Mouse (Mus musculus) thymus, adult 2 months (tissue): ENCODE results near the gene Cox7b.

Experiments used
- CTCF ChIP-seq: fragments of 200-500 bp; IDR thresholded peaks from 2 replicates; pipeline ENCODE4 v1.5.1; 2012; ENCODE audit warnings: mild to moderate bottlenecking, control low read depth, low read length, moderate library complexity, borderline replicate concordance; ENCODE audit not compliant: control insufficient read depth, poor library complexity, insufficient read depth; ENCODE audit errors: extremely low read depth
- POLR2A ChIP-seq: fragments of 200-500 bp; IDR thresholded peaks from 2 replicates; pipeline ENCODE4 v1.6.1; 2012; ENCODE audit warnings: mild to moderate bottlenecking, low read length, control low read depth, moderate library complexity; ENCODE audit not compliant: control insufficient read depth, poor library complexity, insufficient read depth; ENCODE audit errors: extremely low read depth

DNA sequence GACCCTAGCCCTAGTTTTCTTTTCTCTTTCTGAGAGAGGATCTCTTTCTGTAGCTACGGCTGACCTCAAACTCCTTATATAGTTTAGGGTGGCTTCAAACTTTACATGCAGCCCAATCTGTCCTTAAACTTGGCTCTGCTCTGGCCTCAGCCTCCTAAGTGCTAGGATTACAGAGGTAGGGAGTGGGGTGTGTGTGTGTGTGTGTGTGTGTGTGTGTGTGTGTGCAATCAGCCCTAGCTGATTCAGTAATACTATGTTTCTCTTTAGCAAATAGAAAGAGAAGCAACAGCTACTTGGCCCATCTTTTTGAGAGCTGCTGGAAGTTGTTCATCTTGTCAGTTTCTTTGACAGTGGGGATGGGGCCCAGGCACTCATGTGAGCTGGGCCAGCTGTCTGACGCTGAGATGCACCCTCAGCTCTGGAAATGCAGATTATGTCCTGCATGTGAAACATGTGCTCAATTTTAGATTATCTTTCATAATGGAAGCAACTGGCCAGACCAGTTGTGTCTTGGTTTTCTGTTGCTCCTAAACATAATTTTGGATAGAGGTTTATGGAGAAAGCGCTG is 21.8 kb downstream of the Cox7b start:
- TF ChIP-seq POLR2A = no peak
- no peak for TF ChIP-seq CTCF
